Mouse (Mus musculus): ENCODE measurements around the gene Rflnb. TPM values are rescaled to one million over a fixed set of nuclear protein-coding genes. Genes with fewer than 3 reads are reported as not detected.
"Not testable (repeated sequence)": the region's sequence is repeated elsewhere in the genome, so short reads cannot be mapped to it uniquely, and the experiment has no call there.

Rflnb gene
- polyA plus RNA-seq, 1 experiment = 30.8 TPM

- Histone ChIP-seq H3K27ac (ENCODE audit: control insufficient read depth, insufficient read depth, low read depth, low read length, poor library complexity) (no peak overlapping the region), H3K4me1 (ENCODE audit: control insufficient read depth, insufficient read depth, low read length) (no peaks in the 10 kb centered on the region), H3K4me3 (replicated peaks; ENCODE audit: control insufficient read depth, low read depth, low read length) (no peak overlapping the region)
- WGBS = 77% methylated on average over 6 of the region's 6 CpGs
- TF ChIP-seq CTCF (IDR thresholded peaks at IDR 0.05; ENCODE audit: control insufficient read depth, insufficient read depth, low read length) (no peak), POLR2A (IDR thresholded peaks at IDR 0.05; ENCODE audit: borderline replicate concordance, control insufficient read depth, low read depth, low read length) (no peak)
Measured at GRCm38 (mm10) chr11:76009101-76009500, 18.5 kb downstream of the Rflnb start.

- no peak for TF ChIP-seq POLR2A (IDR thresholded peaks at IDR 0.05; ENCODE audit: borderline replicate concordance, control insufficient read depth, low read depth, low read length)
- TF ChIP-seq CTCF (IDR thresholded peaks at IDR 0.05; ENCODE audit: control insufficient read depth, insufficient read depth, low read length) = no peak
- Histone ChIP-seq H3K4me3 (replicated peaks; ENCODE audit: control insufficient read depth, low read depth, low read length) (no peak overlapping the region), H3K27ac (ENCODE audit: control insufficient read depth, insufficient read depth, low read depth, low read length, poor library complexity) (no peak overlapping the region), H3K4me1 (ENCODE audit: control insufficient read depth, insufficient read depth, low read length) (no peaks in the 10 kb centered on the region)
- WGBS = 82% methylated on average over 2 of the region's 2 CpGs
Measured at GRCm38 (mm10) chr11:76008162-76008561, 19.4 kb downstream of the Rflnb start.

GRCm38 (mm10) chr11:76004276-76004675, 23.3 kb downstream of the Rflnb start:
- WGBS = 88% methylated on average over 7 of the region's 7 CpGs
- not testable (repeated sequence) for H3K27ac ChIP-seq (ENCODE audit: control insufficient read depth, insufficient read depth, low read depth, low read length, poor library complexity); H3K4me3 ChIP-seq (replicated peaks; ENCODE audit: control insufficient read depth, low read depth, low read length); H3K4me1 ChIP-seq (ENCODE audit: control insufficient read depth, insufficient read depth, low read length)

- Histone ChIP-seq H3K4me1 (ENCODE audit: control insufficient read depth, insufficient read depth, low read length) (peaks cover 1% of the 10 kb centered on the region; the same call in 1 of the 2 replicates), H3K4me3 (replicated peaks; ENCODE audit: control insufficient read depth, low read depth, low read length) (no peak overlapping the region), H3K27ac (ENCODE audit: control insufficient read depth, insufficient read depth, low read depth, low read length, poor library complexity) (no peak overlapping the region)
- 49% methylated on average over 3 of the region's 3 CpGs for WGBS
- no peak for TF ChIP-seq POLR2A (IDR thresholded peaks at IDR 0.05; ENCODE audit: borderline replicate concordance, control insufficient read depth, low read depth, low read length)
- TF ChIP-seq CTCF (IDR thresholded peaks at IDR 0.05; ENCODE audit: control insufficient read depth, insufficient read depth, low read length) = no peak
Measured at GRCm38 (mm10) chr11:76001237-76001878, 26.2 kb downstream of the Rflnb start.

- H3K27ac ChIP-seq (ENCODE audit: control insufficient read depth, insufficient read depth, low read depth, low read length, poor library complexity) = no peak overlapping the region
- 81% methylated on average over 5 of the region's 5 CpGs for WGBS
- H3K4me1 ChIP-seq (ENCODE audit: control insufficient read depth, insufficient read depth, low read length) = peaks cover 1% of the 10 kb centered on the region; the same call in 1 of the 2 replicates
- no peak for TF ChIP-seq CTCF (IDR thresholded peaks at IDR 0.05; ENCODE audit: control insufficient read depth, insufficient read depth, low read length)
- no peak for TF ChIP-seq POLR2A (IDR thresholded peaks at IDR 0.05; ENCODE audit: borderline replicate concordance, control insufficient read depth, low read depth, low read length)
- H3K4me3 ChIP-seq (replicated peaks; ENCODE audit: control insufficient read depth, low read depth, low read length) = no peak overlapping the region
Measured at GRCm38 (mm10) chr11:76000701-76001100, 26.9 kb downstream of the Rflnb start.

- H3K4me1 ChIP-seq (ENCODE audit: control insufficient read depth, insufficient read depth, low read length) = peaks cover 1% of the 10 kb centered on the region; the same call in 1 of the 2 replicates
- 10% methylated on average over 36 of the region's 36 CpGs for WGBS
- H3K27ac ChIP-seq (ENCODE audit: control insufficient read depth, insufficient read depth, low read depth, low read length, poor library complexity) = no peak within 1 kb of the TSS
- TF ChIP-seq POLR2A (IDR thresholded peaks at IDR 0.05; ENCODE audit: borderline replicate concordance, control insufficient read depth, low read depth, low read length) = 0 out of 2 replicates have a peak, but pooled peaks have one; percentile 15
- peak; percentile 68 for TF ChIP-seq CTCF (IDR thresholded peaks at IDR 0.05; ENCODE audit: control insufficient read depth, insufficient read depth, low read length)
- peak within 1 kb of the TSS; percentile 11 for H3K4me3 ChIP-seq (replicated peaks; ENCODE audit: control insufficient read depth, low read depth, low read length)
Measured at GRCm38 (mm10) chr11:75999440-76000155, 28.0 kb downstream of the Rflnb start, which contains the start of gene 1700016K19Rik. Gene 1700016K19Rik (plus strand): TSS chr11:75999912.

GRCm38 (mm10) chr11:75994357-75994756, 33.2 kb downstream of the Rflnb start:
- H3K27ac ChIP-seq (ENCODE audit: control insufficient read depth, insufficient read depth, low read depth, low read length, poor library complexity) = 0 out of 2 replicates have a peak overlapping the region, but pooled peaks have one; percentile 10
- H3K4me3 ChIP-seq (replicated peaks; ENCODE audit: control insufficient read depth, low read depth, low read length) = no peak overlapping the region
- H3K4me1 ChIP-seq (ENCODE audit: control insufficient read depth, insufficient read depth, low read length) = peaks cover under 1% of the 10 kb centered on the region; the same call in 1 of the 2 replicates
- TF ChIP-seq POLR2A (IDR thresholded peaks at IDR 0.05; ENCODE audit: borderline replicate concordance, control insufficient read depth, low read depth, low read length) (no peak), CTCF (IDR thresholded peaks at IDR 0.05; ENCODE audit: control insufficient read depth, insufficient read depth, low read length) (no peak)
- WGBS = 70% methylated on average over 9 of the region's 9 CpGs

GRCm38 (mm10) chr11:75992481-75992880, 35.1 kb downstream of the Rflnb start:
- TF ChIP-seq CTCF (IDR thresholded peaks at IDR 0.05; ENCODE audit: control insufficient read depth, insufficient read depth, low read length) (no peak), POLR2A (IDR thresholded peaks at IDR 0.05; ENCODE audit: borderline replicate concordance, control insufficient read depth, low read depth, low read length) (no peak)
- 14% methylated on average over 8 of the region's 8 CpGs for WGBS
- Histone ChIP-seq H3K4me3 (replicated peaks; ENCODE audit: control insufficient read depth, low read depth, low read length) (no peak overlapping the region), H3K4me1 (ENCODE audit: control insufficient read depth, insufficient read depth, low read length) (no peaks in the 10 kb centered on the region), H3K27ac (ENCODE audit: control insufficient read depth, insufficient read depth, low read depth, low read length, poor library complexity) (no peak overlapping the region)

Data from bone marrow, adult 2 months (tissue).